Mouse (Mus musculus) embryo, embryonic 10.5 days (tissue): ENCODE results near the gene Ccnh.
"Not testable (repeated sequence)": the region's sequence is repeated elsewhere in the genome, so short reads cannot be mapped to it uniquely, and the experiment has no call there.

Source experiments
- DNase-seq: peaks from one replicate; pipeline ENCODE4 v3.0.0-alpha.2; 2015; ENCODE audit warnings: low spot score

Ccnh gene

DNA sequence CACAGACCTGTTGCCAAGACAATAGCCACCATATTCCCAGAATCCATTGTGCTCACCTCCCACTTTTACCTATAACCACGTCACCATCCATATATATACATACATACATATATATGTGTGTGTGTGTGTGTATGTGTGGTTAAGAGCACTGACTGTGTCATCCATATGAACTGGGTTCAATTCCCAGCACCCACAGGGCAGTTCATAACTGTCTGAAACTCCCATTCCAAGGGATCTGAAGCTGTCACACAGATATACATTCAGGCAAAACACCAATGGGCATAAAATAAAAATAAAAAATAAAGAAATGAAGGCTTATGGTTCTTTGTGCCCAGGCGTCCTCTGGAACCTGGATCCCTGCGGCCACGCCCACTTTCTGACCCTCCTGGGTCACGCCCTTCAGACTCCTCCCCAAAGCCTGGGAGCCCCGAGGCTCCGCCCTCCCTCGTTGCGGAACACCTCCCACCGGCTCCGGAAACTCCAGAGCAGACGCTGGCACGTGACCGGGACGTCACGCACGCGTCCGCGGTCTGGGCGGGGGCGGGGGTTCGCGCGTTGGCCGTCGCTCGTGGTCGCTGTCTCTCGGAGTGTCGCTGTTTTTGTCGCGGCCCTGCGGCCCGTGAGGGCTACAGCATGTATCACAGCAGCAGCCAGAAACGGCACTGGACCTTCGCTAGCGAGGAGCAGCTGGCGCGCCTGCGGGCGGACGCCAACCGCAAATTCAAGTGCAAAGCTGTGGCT, at the start of gene Ccnh:
Gene Ccnh (plus strand): TSS at position 506 of the 741 bp plus-strand sequence.
- peak; percentile 94 for DNase-seq

DNA sequence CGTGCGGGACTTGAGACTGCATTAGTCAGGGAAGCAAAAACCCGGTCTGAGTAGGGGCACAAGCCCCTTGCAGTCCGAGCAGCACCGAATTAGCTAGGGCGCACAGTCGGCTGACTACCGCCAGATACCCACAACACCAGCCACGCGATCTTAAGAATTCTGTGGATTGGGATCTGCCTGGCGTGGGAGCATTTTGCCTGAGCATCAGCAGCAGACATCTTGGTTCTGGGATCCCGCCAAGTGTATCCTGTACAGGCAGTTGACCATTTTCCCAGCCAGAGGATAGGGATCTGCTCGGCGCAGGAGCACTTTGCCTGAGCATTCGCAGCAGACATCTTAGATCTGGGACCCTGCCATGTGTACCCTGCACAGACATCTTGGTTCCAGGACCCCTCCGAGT, 45.8 kb upstream of the Ccnh start:
- not testable (repeated sequence) for DNase-seq

DNA sequence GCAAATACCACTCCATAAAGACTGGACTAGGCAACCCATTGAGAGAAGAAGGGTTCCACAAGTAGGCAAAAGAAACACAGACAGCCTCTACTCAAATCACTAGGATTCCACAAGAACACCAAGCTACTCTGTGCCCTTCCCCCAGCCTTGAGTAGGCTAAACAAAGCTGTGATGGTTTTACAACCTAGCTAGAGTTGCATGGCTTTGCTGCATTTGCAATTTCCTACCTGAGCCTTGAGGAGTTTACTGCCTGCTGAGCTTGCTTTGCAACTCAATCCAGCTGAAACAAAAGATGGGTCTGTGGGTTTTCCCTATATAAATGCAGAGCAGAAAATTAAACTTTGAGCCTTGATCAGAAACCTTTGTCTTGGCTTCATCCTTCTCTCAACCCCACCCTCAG, 42.7 kb upstream of the Ccnh start:
- no peak for DNase-seq

DNA sequence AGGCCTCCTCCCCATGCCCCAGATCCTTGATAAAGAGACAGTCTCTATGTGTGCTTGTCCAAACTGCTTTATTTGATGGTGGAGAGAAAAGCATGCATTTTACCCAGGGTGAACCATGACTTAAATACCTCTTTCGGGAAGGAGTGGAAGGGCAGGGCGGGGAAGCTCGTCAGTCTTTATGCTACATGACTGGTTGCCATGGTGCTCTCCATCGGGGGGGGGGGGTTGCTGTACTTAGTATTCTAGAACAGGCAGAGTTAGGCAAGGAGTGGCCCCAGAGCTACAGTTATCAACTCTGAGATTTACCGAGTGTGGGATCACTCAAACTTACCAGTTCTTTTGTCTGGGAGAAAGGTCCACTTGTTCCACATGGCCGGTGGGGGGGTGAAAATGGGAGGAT, 34.5 kb upstream of the Ccnh start:
- DNase-seq: no peak

DNA sequence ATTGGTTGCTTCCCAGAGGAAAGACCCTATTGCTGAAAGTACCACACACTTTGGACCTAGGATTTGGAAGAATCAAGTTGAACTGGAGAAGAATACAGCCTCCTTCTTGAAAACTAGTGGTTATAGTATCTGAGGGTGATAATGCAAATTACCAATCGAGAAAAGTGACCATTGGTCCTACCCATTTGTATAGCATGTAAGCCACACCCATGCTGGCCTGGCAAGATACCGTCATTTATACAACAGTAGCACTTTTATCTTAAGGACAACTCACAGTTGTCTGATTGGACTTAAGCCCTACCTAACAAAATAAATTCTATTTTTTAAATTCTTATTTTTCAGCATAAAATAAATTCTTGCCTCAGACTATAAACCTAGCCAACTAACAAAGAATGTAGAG, 29.2 kb upstream of the Ccnh start:
- DNase-seq: no peak

DNA sequence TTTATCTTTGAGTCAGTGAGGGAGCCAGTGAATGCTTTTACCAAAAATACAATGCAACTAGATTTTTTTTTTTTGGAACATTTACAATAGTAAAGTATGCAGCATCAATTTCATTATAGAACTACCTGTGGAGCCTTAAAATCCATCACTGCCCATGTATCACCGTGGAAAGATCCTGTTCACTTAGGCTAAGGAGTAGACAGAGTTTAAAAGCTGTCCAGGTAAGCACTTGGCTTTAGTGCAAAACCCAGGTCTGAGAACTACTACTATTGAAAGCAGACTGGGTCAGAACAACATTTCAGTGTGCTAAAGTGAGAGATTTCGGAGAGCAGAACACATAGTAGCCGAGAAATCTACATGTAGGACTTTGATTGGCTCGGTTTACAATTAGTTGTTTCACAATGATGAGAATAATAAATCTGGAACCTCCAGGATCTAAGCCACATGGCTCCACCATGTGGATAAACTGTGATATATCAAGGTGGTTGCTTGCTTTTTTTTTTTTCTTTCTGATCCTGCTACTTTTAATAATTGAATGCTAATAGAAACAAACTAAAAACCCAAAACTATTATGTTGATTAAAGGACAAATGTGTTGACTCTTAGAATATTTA, 24.6 kb upstream of the Ccnh start:
- peak; percentile 17 for DNase-seq

DNA sequence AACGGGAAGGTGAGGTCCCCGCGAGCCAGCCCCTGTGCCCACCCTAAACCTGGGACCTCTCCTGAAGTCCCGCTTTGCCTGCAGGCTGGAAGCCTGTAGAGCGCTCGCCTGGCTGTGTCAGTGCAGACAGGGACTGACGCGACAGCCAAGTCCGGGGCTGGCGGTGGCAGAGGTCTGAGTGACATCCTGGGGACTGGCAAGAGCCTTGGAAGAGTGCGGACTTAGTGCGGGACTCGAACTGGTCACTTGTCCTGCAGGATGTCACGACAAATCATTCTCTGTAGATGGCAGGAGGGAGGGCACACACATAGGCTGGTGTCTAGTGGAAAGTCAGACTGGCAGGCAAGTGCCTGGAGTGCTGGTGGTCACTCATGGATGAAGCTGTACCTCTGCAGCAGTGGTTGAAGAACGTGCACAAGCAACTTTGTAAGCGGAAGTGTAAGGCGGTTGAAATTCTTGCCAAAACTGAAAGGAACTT, 475 bp downstream of the Ccnh start:
- no peak for DNase-seq

DNA sequence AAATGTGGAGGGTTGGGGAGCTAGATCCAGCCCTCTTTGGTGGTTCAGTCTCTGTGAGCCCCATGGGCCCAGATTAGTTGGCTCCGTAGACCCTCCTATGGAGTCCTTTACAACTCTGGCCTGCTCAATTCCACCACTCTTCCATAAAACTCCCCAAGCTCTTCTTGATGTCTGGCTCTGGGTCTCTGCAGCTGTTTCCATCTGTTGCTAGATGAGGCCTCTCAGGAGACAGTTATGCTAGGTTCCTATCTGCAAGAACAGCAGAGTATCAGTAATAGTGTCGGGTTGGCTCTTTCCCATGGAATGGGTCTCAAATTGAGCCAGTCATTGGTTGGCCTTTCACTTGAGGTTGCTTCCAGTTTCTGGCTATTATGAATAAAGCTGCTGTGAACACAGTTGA, 2.0 kb downstream of the Ccnh start:
- DNase-seq: no peak

DNA sequence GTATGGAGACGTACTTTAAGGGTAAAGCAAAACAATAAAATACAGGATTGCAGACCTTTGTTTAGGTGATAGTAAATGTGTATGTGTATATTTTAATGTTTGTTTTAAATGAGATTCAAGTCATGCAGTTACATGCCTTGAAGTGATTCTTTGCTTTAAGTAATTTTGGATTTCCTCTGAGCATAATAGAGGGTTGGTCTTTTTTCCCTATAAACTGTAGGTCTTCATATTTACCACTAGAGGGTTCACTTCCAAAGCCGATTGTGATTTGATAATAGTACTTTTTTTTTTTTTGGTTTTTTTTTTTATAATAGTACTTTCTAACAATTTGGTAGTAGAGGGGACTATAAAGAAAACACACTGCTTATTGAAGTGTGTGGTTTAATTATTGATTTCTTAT, 18.3 kb downstream of the Ccnh start:
- DNase-seq: peak; percentile 12

DNA sequence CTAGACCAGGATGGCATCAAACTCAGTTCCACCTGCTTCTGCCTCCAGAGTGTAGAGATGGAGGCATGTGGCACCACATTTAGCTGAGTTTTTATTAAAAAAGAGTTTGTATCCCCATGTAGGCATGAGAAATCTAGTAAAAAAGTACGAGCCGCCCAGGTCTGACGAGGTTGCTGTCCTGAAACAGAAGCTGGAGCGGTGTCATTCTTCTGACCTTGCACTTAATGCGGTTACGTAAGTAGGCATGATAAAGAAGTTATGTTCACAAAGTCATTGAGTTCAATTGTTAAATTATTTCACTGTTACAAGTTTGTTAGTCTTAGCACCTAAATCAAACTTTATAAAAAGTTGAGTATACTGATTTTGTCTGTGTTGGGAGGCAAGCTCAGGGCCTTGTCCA, 19.4 kb downstream of the Ccnh start:
- no peak for DNase-seq

DNA sequence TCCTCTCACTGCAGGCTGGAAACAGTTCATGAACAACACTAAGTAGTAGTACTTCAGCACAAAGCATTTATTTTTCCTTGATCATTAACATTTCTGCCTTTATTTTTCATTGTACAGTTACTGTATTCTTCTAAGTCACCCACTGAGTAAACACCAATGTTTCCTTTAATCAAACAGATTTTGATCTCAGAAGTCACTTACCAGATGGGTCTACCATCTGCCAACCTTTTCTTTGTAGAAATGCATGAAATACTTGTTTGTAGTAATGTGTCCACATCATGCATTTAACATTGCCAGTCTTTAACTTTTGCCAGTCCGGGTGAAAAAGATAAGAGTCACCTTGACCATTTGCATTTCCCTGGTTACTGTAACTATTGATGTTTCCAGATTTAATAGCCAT, 21.1 kb downstream of the Ccnh start:
- no peak for DNase-seq

DNA sequence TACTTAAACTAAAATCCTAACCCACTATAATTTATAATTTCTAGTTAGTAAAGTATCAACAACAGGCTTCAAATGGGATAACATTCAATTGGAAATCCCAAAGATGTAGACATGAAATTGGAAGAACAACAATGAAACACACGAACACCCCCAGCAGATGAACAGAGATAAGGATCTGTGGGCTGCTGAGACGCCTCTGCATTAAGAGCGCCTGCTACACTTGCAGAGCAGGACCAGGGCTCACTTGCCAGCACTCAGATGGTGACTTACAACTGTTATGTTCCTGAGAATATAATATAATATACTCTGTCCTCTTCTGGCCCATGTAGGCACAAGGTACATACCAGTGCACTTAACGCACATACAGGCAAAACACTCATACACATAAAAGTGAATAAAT, 29.4 kb downstream of the Ccnh start:
- DNase-seq: no peak

DNA sequence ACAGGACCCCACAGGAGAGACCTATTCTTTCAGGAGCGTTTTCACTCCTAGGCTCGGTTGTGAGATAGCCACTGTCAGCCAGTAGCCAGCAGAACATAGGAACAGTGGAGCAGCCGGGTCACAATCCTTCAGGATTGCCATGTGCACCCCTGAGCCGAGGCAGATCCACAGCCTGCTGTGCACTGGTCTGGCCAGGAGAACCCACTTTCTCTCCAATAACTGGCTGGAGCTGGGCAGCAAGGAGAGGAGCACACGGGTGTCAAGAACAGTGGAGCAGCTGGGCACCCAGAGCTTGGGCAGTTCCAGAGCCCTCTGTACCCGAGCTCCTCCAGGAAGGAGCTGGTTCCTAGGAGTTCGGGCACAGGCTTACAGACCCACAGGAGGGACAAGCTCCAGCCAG, 49.6 kb downstream of the Ccnh start:
- no peak for DNase-seq
